Mouse (Mus musculus) megakaryocyte-erythroid progenitor cell, adult 5-6 weeks (primary cell): ENCODE data around the gene Tnfsf15. TPM values are rescaled to one million over a fixed set of nuclear protein-coding genes. Genes with fewer than 3 reads are reported as not detected.

ENCODE experiments used
- ATAC-seq: replicated peaks from 2 replicates; pipeline ENCODE4 v1.8.0; 2016; ENCODE audit warnings: mild to moderate bottlenecking, inconsistent platforms; ENCODE audit not compliant: severe bottlenecking, poor library complexity, low FRiP score, low TSS enrichment
- total RNA-seq, 2 experiments: library from RNA; stranded (forward) in 1 of 2; stranded (reverse) in 1 of 2; fragments of 200-1000, 215-1000 nt in 1 of 2; fragments of >200 nt in 1 of 2; fragmentation: Nextera tagmentation in 1 of 2; gene quantifications; 2 replicates each; pipeline ENCODE4 v1.2.3; 2014 to 2017

The Tnfsf15 gene
- total RNA-seq (2014; fragmentation: Nextera tagmentation), result not detected in 2 replicates
- not detected in 2 replicates for total RNA-seq (2017)

DNA sequence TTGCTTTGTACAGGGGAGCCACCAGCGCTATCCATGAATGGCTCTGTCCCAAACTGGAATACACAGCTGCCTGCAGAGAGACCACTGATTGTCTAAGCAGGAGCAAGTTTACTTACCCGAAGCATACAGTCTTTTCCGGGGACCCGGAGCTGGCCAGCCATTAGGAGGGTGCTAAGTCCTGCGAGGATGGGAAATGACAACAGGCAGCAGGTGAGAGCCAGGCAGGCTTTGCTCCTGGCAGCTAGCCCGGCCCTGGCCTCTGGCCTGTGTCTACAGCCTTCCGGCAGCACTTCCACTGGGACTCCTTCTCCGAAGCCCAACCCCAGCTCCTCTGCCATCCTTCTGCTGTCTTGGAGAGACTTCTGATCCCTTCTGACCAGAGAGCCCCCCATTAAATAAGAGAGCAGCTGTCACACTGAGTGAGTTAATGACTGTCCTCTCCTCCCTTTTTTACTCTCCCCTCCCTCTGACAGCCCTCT, at the start of gene Tnfsf15:
TSS of gene Tnfsf15 (minus strand) at position 421 of the 479 bp plus-strand sequence.
- ATAC-seq, result no peak

DNA sequence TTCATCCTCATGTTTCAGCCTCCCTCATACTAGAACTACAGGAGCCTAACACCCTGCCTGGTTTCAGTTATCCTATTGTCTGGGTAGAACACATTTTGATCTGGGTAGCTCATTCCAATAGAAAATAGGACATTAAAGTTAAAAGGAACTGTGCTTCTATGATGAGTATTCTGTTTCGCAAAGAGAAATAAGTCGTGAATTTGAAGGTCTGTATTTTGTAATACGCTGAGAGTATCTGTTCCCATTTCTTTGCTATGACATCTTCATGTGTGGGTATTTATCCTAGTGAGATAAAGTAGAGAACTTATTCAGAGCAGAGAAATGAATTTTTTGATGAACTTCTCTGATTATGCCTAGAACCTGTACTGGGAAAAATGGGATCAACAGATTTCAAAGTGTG, 47.4 kb upstream of the Tnfsf15 start:
- ATAC-seq, result no peak

DNA sequence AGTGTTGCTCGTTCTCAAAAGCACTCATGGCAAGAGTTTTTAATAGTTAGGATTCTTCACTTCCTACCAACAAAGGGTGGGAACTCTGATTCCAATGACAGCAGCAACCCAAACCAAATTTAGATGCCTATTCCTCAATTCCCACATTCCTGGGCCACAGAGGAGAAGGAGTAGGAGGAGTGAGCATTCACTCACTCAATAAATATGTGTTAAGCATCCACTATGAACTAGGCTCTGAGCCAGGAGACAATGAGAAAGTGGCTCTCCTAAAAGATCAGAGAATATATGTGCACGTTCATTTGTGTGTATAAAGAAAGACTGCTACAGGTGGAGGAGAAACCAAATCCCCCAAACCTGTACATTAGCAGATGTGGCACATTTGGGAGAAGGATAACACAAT, 40.6 kb upstream of the Tnfsf15 start:
- ATAC-seq, result no peak

DNA sequence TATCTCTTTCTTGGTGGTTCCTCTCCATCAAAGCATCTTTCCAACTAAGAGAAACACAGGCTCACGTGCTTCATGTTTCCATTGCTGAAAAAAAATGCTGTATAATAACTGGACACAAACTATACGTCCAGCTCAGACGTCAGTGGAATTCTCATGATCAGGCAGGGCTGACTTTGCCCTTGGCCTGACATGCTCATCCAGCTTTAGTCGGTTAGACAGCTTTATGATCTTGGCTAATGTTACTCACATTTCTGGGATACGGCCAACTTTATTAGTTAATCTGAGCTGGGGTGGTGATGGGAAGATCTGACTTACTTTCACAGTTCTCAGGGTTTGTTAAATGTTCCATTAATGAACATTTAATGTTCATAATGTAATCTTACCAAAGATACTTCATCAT, 38.9 kb upstream of the Tnfsf15 start:
- ATAC-seq, result no peak

DNA sequence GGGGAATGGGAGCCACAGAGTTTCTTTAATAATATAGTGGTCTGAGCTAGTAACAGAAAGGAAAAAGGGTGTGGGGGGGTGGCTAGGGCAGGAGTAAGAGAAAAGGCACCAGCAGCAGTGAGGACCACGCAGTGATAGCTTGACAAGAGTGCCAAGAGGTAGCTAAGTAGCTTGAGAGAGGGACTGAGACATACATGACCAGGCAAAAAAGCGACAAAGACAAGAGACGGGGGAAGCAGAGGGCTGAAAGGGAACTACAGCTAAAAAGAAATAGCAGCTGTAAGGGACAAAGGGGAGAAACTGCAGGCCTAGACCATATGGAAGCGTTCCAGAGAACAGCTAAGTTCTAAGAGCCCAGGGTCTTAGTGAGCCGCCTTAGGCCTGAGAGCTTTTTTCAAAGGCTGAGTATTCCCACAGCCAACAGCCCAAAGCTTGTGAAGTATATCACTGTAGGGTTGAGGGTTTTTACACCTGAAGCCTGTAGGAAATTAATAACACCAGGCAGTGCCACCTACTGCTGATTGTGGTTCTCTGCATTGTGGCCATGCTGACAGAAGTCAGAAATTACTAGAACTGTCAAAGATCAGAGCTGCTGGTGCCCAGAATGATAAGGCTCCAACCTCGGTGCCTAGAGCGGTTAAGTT, 38.2 kb upstream of the Tnfsf15 start:
- ATAC-seq, result no peak

DNA sequence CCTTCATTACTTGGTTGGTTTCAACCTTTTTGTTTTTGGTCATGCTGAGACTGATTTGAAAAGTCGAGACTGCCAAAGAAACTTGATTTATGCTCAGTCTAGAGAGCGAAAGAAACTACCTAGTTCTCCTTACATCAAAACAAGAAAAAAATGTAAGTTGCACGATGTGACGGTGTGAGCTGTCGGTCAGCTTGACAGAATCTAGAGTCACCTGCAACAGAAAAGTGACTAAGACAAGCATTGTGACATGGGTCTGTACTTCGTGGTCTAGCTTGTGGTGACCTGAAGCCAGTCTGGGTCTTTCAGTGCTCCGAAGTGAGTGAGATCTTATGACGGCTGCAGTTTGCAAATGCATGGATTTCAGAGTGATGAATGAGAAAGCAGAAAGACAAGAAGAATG, 32.3 kb upstream of the Tnfsf15 start:
- ATAC-seq, result no peak

DNA sequence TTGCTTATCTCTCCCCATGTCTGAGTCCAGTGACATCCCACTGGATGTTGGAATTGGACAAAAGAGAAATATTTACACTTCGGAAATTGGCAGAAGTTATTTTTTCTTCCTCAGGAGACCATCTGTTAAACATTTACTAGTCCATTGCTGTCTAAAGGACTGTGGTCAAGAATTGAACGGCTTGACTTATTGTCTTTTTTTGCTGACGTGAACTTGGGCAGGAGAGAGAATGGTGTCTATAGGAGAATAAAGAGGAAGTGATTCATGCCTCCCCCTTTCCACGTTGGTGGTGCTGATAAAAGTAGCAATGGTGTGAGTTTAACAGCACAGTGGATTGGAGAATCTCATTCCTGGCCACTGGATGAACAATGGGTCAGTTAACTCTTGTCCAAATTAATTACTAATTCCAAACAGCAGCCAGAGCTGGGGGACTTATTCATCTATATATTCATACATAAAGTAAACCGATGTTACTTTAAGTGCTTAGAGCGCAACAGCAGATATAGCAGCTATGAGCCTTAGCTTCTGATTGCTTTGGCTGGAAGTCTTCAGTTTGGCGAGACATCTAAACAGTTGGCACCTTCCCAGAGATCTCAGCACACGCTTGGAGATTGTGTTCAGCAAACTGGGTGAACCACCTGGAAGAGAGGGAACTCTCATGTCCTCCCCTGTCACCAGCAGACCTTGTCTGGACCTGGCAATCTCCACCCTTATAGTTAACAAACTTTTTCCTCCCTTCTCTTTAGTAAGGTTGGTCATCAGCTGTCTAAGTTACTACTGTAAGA, 28.6 kb upstream of the Tnfsf15 start:
- no peak for ATAC-seq

DNA sequence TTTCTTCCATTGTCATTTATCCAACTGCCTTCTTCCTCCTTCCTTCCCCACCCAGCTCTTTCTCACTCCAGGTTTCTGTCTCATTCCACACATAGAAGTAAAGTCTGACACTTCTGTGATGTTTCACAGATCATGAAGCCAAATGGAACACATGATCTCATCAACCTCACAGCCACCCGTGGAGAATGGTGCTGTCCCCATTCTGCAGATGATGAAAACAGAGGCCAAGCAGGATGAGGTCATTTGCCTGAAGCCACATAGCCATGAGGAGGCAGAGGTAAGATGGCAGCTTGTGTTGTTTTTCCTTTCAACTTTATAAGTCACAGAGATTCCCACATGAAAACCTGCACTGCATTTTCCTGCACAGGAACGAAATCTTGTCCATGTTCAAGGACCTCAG, 27.6 kb upstream of the Tnfsf15 start:
- no peak for ATAC-seq

DNA sequence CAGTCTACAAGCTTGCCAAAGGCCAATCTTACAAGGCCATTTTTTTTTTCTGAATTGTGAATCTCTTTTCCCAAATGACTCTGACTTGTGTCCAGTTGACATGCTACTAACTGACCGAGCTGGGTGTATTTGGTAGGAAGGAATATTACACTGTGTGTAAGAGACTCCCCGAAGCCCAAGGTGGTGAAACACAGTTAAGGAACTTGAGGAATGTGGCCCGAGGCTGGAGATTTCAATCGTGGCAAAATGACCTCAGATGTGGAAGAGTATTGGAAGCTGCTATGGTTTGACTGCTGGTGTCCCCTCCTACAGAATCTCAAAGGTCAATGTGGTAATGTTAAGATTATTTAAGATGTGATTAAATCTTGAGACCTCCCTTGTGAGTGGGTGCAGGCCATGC, 26.4 kb upstream of the Tnfsf15 start:
- no peak for ATAC-seq

DNA sequence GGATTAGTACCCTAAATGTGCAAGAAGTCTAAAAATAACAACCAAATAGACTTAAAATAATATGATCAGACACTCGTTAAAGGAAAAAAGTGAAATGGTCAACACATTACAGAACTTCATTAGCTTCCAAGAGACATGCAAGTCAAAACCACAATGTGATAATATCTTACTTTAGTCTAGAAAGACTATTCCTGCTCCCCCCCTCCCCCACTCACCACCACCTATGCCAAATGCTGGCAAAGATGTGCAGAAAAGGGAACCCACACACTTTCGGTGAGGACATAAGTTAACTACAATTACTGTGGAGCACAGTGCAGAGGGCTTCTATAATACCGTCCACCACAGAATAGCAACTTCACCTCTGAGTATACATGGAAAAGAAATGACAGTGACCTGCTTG, 24.2 kb upstream of the Tnfsf15 start:
- no peak for ATAC-seq

DNA sequence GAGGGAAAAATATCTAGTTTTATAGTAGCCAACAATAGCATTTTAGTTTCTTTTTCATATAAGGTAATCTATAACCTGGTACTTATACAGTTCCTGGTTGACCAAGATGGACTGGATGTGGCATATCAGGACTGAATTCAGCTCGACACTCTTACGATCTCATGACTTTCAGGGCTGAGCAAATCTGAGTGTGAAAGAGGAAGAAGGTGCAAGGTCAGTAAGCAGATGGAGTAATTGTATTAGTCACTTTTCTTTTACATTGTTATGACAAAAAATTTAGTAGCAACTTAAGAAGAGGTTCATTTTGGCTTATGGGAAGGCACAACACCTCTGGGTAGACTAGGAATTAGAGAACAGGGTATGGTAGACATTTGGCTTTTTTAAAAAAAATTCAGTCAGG, 20.1 kb upstream of the Tnfsf15 start:
- ATAC-seq, result no peak

DNA sequence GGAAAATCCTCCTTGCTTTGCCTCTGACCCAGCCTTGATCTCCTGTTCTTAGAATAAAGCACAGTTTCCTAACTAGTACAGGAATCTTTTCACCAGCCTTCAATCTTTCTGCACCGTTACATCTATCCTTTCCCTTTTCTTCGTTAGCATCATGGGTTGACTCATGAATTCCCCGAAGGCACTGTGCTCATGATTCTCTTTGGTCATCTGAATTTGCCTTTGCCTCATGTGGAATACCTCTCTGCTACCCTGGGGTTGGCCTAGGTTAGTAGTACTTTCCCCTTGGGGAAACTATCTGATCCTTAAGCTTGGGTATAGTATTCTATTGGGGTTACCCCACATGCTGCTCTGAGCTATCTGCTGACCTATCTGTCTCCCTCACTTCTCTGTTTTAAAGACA, 15.0 kb upstream of the Tnfsf15 start:
- ATAC-seq, result no peak

DNA sequence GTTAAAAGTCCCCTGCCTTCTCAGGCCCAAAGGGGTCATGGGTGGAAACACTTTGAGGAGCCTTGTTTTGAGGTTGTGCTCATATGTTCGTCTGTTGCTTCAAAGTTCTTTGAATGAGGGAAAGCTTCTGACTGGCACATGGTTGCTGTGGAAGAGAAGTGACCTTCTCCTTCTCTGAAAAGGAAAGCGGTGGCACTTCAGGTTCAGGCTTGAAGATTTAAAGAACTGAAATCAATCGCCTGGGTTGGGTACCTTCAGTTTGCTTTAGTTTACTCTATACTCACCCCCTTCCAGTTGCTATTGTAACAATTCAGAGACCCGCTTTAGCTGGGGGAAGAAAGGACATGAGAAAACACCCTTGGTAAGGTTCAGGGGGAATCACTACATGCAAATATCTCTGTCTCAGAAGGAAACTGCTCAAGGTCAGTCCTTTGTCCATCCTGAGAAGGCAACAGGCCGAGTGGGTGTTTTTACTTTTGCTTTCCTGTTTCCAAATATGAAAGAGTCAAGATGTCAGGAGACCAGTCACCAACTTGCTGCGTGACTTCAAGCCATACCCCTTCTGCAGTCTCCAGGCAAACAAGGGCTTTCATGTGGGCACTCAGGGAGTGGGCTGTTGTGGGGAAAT, 12.7 kb upstream of the Tnfsf15 start:
- ATAC-seq, result no peak

DNA sequence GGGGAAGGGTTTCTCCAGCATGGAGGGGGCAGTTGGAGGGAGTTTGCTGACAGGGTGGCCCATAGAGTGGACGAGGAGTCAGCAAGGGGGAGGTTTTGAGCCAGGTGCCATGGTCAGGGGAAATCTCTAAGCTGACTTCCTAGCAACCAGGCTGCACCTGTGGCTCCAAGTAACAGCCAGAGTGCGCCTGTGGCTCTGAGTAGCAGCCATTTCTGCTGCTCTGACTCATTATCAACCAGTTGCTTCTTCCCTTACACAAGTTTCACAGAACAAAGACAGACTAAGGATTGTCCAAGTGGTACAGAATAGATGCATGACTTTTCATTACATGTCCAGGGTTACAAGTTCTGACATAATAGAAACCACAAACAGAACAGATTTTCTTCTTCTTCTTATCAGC, 11.2 kb upstream of the Tnfsf15 start:
- no peak for ATAC-seq

DNA sequence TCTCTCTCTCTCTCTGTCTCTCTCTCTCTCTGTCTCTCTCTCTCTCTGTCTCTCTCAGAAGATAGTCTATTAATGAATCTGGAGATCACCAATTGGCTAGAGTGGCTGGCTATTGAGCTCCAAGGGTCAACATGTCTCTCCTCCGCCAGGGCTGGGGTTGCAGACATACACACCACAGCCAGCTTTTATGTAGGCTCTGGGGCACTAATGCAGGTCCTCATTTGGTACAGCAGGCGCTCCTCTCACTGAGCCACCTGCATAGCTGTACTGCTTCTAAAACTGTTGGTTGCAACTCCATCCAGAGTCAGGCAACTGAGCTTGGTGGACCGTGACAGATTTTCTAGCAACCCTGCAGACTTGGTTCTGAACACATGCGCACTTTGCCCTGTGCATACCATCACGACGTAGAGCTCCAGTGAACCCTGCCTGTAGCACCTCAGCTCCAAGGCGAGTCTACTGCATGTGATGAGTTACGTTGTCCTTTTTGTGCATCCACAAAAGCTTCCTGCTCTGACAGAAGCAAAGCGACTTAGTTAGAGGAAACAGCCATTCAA, 9.6 kb upstream of the Tnfsf15 start:
- ATAC-seq, result no peak

DNA sequence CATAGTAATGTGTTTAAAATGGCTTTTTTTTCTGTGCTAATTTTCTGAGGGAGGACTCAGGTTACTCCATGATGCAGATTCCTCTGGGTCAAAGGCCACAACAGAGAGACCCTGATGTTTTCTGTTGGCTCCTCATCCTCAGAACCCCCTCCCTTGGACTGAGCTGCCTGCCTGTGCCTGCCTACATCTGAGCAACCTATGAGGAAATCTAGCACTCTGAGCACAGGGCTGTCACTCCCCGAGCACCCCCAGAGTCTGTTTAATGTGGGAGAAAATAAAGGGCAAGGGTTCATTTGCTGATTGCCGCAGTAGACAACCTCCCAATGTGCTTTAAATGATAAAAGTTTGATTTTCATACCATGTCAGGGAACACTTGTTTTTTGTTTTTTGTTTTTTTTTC, 8.9 kb upstream of the Tnfsf15 start:
- ATAC-seq, result no peak

DNA sequence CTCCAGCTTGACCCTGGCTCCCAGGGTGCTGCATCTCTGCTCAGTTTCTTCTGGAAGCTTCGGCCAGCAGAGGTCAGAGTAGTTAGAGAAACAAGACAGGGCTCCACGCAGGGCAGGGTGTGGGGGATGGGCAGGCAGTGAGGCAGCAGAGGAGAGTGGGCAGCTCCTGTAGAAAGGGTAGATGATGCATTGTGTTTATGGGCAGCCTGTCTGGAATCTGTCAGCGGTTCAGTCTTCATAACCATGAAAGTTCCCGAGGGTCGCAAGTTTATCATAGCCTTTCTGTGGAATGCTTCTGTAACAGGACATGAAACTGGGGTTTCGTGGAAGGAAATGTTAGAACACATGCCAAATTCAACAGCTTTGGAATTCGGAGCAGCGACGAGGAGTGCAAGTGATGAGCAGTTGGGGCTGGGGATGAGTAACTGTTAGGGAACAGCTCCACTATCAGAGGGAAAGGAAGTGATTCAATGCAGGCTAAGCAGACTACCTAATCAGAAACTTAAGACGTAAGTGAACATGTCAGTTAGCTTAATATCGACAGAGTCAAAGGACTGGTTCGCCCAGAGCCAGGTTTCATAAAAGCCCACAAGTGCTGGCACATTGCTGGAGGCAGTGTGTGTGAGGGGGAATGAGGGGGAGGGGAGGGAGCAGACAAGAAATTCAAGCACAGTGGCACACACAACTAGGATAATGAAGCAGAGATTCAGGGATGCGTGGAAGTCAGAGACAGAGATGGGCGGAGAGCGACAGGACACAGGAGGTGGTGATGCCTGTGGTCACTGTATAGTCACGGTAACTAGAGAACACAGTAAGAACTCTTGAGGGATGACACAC, 8.0 kb upstream of the Tnfsf15 start:
- ATAC-seq, result no peak

DNA sequence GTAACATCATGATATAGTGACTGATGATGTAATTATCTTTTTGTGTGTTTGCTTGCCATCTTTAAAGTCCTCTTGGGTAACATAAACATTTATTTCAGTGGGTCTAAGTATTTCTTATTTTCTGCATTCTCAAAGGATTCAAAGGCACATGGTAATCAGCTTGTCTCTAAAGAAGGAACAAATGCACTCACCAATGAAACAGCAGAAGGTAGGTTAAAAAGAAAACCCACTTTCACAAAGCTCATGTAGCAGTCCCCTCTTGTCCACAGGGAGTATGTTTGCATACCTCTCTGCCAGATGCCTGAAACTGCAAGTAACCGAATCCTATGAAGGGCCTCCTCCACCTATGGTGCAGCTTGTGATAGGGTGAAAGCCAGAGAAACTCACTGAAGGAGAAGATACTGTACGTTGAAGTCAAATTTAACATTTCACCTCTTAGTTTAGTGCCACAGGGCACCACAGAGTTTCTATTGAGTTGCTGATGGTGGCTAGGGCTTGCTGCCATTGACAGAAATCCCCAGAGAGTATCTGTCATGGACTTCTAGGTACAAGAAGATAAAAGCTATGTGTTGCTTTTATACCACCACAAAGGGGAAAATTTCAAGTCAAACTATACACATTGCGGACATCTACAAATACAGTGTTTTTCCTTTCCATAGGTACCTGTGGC, 3.3 kb upstream of the Tnfsf15 start:
- ATAC-seq, result no peak

DNA sequence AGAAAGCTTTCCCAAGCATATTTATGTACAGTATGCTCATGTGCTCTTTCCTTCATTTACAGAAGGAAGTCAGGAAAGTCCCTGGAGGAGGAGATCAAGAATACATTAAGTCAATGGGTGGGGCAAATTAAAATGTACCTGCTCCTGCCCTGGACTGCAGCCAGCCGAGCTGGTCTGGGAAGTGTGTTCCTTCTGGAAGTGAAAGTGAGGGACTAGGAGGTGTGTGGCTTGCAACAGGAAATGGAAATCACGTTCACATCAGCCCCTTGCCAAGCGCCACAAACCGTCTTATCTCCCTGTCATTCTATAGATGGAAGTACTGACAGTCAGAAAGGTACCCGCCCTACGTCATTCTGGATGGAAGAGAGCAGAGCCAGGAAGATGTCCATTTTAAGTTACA, 358 bp upstream of the Tnfsf15 start:
- no peak for ATAC-seq
